Mouse (Mus musculus): Measurements from ENCODE around the gene Ampd2. TPM values are rescaled to one million over a fixed set of nuclear protein-coding genes. Genes with fewer than 3 reads are reported as not detected.

Ampd2 gene
- 10 to 100 TPM; 43.5 to 46.0 TPM for polyA plus RNA-seq (2017; shearing (Covaris generic))

DNA sequence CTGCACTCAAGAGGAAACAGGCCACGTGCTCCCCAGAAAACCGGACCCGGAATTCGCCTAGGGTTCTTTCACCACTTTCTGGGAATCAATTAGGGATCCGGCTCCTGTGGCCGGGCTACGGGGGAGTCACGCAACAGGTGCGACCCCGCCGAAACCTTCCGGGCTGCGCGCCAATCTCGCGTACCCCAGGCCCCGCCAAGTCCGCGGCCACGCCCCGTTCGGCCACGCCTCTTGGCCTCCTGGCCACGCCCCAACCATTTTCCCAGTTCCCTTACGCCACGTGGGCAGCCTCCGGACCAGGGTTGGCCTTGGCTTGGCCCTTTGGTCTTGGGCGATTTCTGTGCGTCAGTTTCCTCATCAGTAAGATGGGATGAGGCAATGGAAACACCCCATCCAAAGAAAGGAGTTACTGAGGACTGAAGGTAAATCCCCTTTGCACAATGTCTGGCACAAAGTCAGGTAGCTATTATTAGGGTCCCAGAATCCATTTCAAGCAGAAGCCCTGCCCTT, at the start of gene Ampd2:
TSS of gene Ampd2 (minus strand) at position 182 of the 510 bp plus-strand sequence.

DNA sequence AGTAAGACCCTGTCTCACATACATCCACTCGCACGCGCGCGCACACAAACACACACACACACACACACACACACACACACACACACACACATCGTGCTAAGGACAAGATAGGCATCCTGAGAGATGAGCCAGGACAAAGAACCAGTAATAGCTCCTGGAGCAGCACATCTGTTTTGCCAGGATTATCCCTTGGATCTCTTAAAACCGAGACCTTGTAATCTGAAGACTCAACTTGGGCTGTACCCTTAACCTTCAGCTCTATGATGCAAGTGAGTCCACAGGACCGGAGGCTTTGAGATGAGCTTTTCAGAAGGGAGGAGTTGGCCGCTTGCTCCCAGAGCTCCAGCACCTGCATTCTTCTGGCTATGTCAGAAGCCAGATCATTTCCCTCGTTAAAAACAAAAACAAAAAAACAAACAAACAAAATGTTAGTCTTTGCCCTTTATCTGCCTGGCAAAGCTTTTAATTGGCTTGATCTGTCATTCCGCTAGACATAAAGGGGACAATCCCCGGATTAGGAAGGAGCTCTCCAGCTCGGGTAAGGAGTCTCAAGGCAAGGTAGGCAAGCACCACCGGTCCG, 6.2 kb upstream of the Ampd2 start, which contains the start of gene Gnat2:
TSS of gene Gnat2 (plus strand) at position 254 of the 580 bp plus-strand sequence.

DNA sequence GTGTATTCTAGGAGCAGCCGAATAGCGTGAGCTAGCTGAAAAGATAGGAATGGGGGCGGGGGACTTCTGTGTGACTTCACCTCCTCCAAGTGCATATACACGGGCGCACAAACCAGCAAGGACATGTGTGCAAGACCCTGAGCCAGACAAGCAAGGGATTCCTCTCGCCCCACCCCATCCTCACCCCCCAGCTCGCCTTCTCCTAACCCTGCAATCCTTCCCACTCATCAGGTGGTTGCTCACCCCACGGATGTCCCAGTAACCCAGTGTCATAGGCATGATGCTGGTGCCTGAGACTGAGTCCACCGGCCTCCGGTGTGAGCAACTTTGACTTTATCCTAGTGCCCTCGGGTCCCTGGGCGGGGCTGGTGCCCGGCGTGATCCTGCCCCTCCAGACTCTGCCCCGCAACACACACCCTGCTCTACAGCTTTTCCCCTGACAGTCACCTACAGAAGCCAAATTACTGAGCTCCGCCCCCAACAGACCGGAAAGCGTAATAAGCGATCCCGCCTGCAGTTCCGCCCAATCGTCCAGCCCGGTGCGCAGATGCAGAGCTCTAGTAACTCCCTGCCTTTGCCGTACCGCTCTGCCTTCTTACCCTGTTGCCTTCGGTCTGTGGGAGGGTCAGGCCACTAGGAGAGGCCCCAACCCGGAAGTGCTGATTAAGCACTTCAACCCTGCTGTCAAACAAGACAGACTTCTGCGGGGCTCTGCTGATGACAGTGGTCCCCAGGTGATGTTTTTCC, 41.9 kb downstream of the Ampd2 start, which contains the start of gene Gstm4:
TSS of gene Gstm4 (minus strand) at position 501 of the 747 bp plus-strand sequence.

Other genes with a start within 250 kb of the Ampd2 start
- not detected for gene Eps8l3, start 209.4 kb downstream of the Ampd2 start, polyA plus RNA-seq (2017; shearing (Covaris generic))
- 1 to 10 TPM in 1 of 2 experiments, under 1 TPM in 1; 0.83 to 2.7 TPM for gene Gstm5, start 190.8 kb downstream of the Ampd2 start, polyA plus RNA-seq (2017; shearing (Covaris generic))
- gene Gstm7, start 154.8 kb downstream of the Ampd2 start, polyA plus RNA-seq (2017; shearing (Covaris generic)), result 1 to 10 TPM in 1 of 2 experiments, under 1 TPM in 1; 0.86 to 1.1 TPM
- under 1 TPM in 1 of 2 experiments, not detected in 1; 0.92 TPM for gene Gstm6, start 142.9 kb downstream of the Ampd2 start, polyA plus RNA-seq (2017; shearing (Covaris generic))
- gene Gstm3, start 117.4 kb downstream of the Ampd2 start, polyA plus RNA-seq (2017; shearing (Covaris generic)), result not detected
- 1 to 10 TPM in 1 of 2 experiments, not detected in 1; 1.0 TPM for gene Gstm2, start 100.2 kb downstream of the Ampd2 start, polyA plus RNA-seq (2017; shearing (Covaris generic))
- 1 to 10 TPM; 2.0 to 2.9 TPM for gene Gstm1, start 68.7 kb downstream of the Ampd2 start, polyA plus RNA-seq (2017; shearing (Covaris generic))
- 10 to 100 TPM; 10.3 to 11.1 TPM for gene Gstm4, start 41.8 kb downstream of the Ampd2 start, polyA plus RNA-seq (2017; shearing (Covaris generic))
- gene Gnat2, start 6.1 kb upstream of the Ampd2 start, polyA plus RNA-seq (2017; shearing (Covaris generic)), result 1 to 10 TPM in 1 of 2 experiments, not detected in 1; 1.4 TPM
- gene Gnai3, start 59.5 kb upstream of the Ampd2 start, polyA plus RNA-seq (2017; shearing (Covaris generic)), result 100 to 1,000 TPM; 164 to 198 TPM
- gene Gpr61, start 68.2 kb upstream of the Ampd2 start, polyA plus RNA-seq (2017; shearing (Covaris generic)), result under 1 TPM; 0.39 to 0.55 TPM
- gene Amigo1, start 99.7 kb upstream of the Ampd2 start, polyA plus RNA-seq (2017; shearing (Covaris generic)), result 1 to 10 TPM; 1.0 to 1.3 TPM
- 10 to 100 TPM; 18.3 to 26.0 TPM for gene Cyb561d1, start 114.6 kb upstream of the Ampd2 start, polyA plus RNA-seq (2017; shearing (Covaris generic))
- 10 to 100 TPM in 1 of 2 experiments, 1 to 10 TPM in 1; 5.5 to 11.5 TPM for gene Atxn7l2, start 124.3 kb upstream of the Ampd2 start, polyA plus RNA-seq (2017; shearing (Covaris generic))
- not detected for gene Sypl2, start 140.0 kb upstream of the Ampd2 start, polyA plus RNA-seq (2017; shearing (Covaris generic))
- 100 to 1,000 TPM; 119 to 124 TPM for gene Psma5, start 170.3 kb upstream of the Ampd2 start, polyA plus RNA-seq (2017; shearing (Covaris generic))
- gene Sort1, start 197.4 kb upstream of the Ampd2 start, polyA plus RNA-seq (2017; shearing (Covaris generic)), result 1 to 10 TPM in 1 of 2 experiments, under 1 TPM in 1; 0.45 to 1.8 TPM

Measured in inflammation-experienced regulatory T-cells (primary cell).